Mouse (Mus musculus): Measurements from ENCODE around the gene Hcfc1r1.

- TF ChIP-seq CTCF (IDR thresholded peaks at IDR 0.05; ENCODE audit: low read depth) (no peak), EP300 (IDR thresholded peaks at IDR 0.05; ENCODE audit: low read depth) (no peak)
These were observed 29.9 kb downstream of the Hcfc1r1 start for GRCm38 (mm10) chr17:23703301-23703700.

Measured in liver, postnatal 0 days (tissue).